Mouse (Mus musculus) heart, postnatal 10 days (tissue): Measurements from ENCODE around the gene Frrs1. TPM values are rescaled to one million over a fixed set of nuclear protein-coding genes. Genes with fewer than 3 reads are reported as not detected.
A peak's percentile ranks its signal among the peaks of the same experiment; 100 is the strongest.

Experiments used
- DNase-seq, 2 experiments: peaks; one replicate each; pipeline ENCODE4 v3.0.0; 2021
- intact Hi-C: fragments of 180-260 bp; cut with DNase I; formaldehyde crosslinking; loops from one replicate; pipeline ENCODE4 v1.15.1; 2025
- total RNA-seq, 2 experiments: library from RNA; stranded (reverse); gene quantifications; 2 replicates each; pipeline ENCODE4 v1.2.3; 2021

Gene Frrs1
- total RNA-seq, 2 experiments from 2014 or later, result 6.6 to 7.7 TPM

DNA sequence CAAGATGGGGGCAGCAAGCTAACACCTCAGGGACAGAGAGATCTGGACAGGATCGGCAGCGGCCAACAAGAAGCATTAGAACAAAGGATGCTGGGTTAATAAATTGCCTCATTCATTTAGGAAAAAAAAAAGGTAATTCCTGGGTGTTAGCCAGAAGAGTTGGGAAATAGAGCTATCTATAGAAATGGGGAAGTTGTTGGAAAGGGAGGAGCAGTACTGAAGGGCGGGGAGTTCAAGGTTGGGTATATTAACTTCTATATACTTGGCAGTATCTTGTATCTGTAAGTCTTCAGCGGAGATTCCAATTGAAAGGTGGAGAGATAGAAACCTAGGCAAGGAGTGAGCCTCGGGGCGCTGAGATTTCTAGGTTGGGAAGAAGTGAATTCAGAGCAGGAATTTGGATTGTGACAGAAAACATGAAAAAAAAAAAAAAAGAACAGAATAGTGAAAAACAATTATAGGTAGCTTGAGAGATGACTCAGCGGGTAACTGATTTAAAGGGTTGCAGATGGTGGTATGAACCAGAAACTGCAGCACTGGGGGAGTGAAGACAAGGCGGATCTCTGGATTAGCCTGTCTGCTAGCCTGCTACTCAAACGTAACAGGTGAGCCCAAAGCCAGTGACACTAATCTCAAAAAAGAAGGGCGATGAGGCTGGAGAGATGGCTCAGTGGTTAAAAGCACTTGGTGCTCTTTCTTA, 14.2 kb upstream of the Frrs1 start:
- intact Hi-C loops, result no loop called here
- DNase-seq, result no peak

GRCm38 (mm10) chr3:116846084-116846483, 13.2 kb upstream of the Frrs1 start:
- intact Hi-C loops, result no loop called here
- DNase-seq, result no peak

DNA sequence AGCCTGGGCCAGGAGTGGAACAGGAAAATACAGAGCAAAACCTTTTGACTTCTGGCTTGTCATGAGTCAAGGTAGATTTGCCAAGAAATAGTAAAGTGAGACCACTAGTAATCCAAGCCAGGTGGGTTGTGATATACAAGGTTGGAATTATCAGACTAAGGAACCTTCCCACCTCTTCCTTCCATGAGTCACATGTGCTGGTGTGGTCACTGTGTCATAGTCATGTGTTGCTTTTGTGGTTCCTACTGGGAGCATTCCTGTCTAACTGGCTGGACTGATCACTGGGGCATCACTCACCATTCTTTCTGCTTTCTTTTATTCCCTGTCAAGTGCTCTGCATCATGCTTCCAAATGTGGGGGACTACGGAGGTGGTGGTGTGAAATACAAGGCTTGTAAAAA, 11.2 kb upstream of the Frrs1 start:
- intact Hi-C loops, result no loop called here
- DNase-seq, result no peak

GRCm38 (mm10) chr3:116848936-116849335, 10.3 kb upstream of the Frrs1 start:
- intact Hi-C loops, result no loop called here
- DNase-seq, result no peak

DNA sequence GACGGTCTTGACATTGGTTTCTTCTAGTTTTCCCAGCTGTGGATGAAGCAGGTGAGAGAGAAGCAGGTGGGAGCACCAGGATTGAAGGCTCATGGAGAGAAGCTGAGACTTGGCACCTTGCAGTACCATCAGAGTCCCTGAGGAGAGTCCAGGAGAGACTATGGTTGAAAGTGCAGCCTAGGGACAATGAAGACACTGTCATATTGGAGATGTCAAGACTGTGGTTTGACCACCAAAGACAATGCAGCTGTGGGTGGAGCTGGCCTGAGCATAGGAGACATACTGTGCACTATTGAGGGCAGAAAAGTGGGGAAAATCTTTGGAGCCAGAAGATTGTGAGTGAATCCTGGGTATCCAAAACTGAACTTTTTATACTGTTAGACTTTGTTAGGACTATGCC, 8.9 kb upstream of the Frrs1 start:
- intact Hi-C loops, result no loop called here
- no peak for DNase-seq

GRCm38 (mm10) chr3:116852421-116852820, 6.8 kb upstream of the Frrs1 start:
- intact Hi-C loops, result no loop called here
- DNase-seq, result no peak

DNA sequence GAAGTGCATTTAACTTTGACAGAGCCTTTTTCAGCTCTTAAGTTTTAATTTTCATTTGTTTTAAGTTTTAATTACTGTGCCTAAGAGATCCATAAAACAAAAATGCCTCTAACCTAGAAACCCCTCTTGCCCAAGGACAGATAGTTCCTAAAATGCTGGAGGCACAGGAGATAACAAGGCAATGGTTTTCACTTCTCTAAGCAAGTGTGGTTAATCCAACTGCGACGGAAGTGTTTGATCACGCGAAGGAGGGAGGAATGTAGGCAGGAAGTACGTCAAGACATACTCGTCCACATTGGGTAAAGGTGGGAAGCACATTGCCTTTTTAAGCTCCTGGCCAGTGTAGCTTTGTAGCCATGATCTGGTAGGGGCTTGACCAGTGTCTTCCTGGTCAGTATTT, 1.7 kb upstream of the Frrs1 start:
- intact Hi-C loops, result no loop called here
- no peak for DNase-seq

- intact Hi-C loops, result no loop called here
- no peak for DNase-seq
These were observed 488 bp downstream of the Frrs1 start for GRCm38 (mm10) chr3:116859752-116860151.

GRCm38 (mm10) chr3:116860333-116861222, 1.3 kb downstream of the Frrs1 start:
- DNase-seq, result no peak

DNA sequence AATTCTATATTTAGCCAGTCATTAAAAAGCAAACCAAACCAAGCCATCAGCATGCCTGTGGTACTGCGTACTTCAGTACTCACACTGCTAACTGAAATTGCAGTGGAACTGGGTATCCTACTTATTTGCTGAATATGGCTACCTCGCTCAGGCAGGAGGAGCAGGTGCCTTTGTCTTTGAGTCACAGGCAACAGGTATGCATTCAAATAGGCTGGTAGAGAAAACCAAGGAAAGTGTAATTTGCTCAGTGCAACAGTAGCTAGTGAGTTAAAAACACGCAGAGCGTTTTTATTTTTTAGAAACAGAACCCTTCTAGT, 1.9 kb downstream of the Frrs1 start:
- intact Hi-C loops, result no loop called here
- DNase-seq, result peak in 1 of 2 experiments; percentile 3

More at GRCm38 (mm10) chr3:116860333-116861222, 1.3 kb downstream of the Frrs1 start:
- intact Hi-C loops, result no loop called here

GRCm38 (mm10) chr3:116861540-116862067, 2.3 kb downstream of the Frrs1 start:
- peak; percentile 68 to 71 for DNase-seq
- intact Hi-C loops, result no loop called here

- DNase-seq, result no peak
- intact Hi-C loops, result no loop called here
These were observed 3.4 kb downstream of the Frrs1 start for GRCm38 (mm10) chr3:116862621-116863020.

- DNase-seq, result no peak
- intact Hi-C loops, result no loop called here
These were observed 5.2 kb downstream of the Frrs1 start for GRCm38 (mm10) chr3:116864421-116864820.

GRCm38 (mm10) chr3:116865199-116865636, 6.0 kb downstream of the Frrs1 start:
- DNase-seq, result no peak
- intact Hi-C loops, result no loop called here

DNA sequence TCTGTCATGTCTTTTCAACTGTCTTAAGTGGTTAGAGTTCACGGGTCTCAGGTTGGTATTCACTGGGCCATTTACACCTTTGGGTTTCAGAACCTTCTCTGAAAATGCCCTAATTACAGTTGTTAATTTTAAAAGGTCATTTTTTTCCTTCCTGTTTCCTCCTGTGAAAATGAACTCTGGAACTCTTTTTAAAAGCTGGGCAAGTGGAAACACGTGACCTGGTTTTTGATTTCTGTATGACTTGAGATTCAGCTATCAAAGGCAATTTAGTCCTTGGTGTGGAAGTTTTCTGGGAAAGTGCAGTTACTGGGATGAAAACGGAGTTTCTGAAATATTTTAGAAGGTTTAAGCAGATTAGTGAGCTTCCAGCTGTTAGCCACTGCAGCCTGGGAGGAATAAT, 11.1 kb downstream of the Frrs1 start:
- intact Hi-C loops, result no loop called here
- no peak for DNase-seq

DNA sequence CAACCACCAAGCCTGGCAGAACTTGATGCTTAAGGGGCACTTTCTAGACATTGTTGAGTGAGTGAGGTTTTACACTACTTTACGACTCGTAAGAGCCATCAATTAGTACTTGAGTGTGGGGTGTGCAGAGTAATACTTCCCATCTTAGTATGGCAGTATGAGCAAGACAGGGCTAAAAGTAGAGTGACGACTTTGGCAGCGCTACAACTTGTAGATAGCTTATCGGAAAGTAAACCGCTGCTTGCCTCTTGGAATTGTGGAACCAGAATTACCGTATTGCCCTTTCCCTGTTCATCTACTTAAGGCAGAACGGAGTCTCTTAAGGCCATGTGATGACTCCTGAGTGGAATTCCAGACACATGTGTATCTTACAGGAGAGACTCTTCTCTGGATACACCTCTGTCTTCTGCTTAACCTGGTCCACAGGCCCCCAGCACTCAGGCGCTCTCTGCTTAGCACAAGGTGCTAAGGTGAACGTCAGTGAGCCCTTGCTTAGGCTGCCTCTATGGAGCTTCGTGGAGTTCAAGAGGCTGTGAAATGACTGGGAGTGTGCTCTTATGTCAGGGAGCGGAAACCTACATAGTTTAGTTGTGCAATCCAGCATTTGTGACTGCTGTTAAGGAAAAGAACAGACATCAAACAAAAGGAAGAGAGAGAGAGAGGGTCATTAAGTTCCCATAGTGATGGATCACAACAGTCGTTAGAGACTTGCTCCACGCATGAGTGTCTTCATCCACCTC, 23.1 kb downstream of the Frrs1 start:
- peak in 1 of 2 experiments; percentile 9 for DNase-seq
- intact Hi-C loops, result no loop called here

DNA sequence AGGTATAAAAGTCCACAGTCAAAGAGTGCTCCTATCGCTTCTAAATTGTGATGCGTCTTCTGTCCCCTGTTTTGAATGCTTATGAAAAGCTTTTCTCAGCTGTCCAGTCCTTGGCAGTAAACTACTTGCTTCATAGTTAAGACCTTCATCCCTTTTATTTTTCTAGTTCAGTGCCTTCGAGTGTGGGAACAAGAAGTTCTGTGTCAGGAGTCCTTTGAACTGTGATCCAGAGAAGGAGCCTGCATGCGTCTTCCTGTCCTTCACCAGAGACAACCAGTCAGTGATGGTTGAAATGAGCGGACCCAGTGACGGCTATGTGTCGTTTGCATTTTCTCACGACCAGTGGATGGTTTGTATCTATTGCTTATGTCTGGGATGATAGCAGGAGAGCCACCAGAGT, 25.7 kb downstream of the Frrs1 start:
- intact Hi-C loops, result no loop called here
- DNase-seq, result no peak

- intact Hi-C loops, result no loop called here
- no peak for DNase-seq
These were observed 30.1 kb downstream of the Frrs1 start for GRCm38 (mm10) chr3:116889358-116889757.

- DNase-seq, result no peak
- intact Hi-C loops, result loop anchor here (10.0 kb wide), 1 partner anchor 894 kb away; no protein-coding TSS in a partner anchor
These were observed 31.3 kb downstream of the Frrs1 start for GRCm38 (mm10) chr3:116890576-116890975.

- intact Hi-C loops, result loop anchor here (10.0 kb wide), 1 partner anchor 893 kb away; no protein-coding TSS in a partner anchor
- no peak for DNase-seq
These were observed 32.4 kb downstream of the Frrs1 start for GRCm38 (mm10) chr3:116891436-116892205.
